ENCODE assay signal across 8 mouse cellular contexts in genomic region chr19:34878603-34879541, GRCm38 (mm10). TPM values are rescaled to one million over a fixed set of nuclear protein-coding genes. Genes with fewer than 3 reads are reported as not detected.
DNase-seq lines count a peak whose midpoint lies in the region; ATAC-seq and TF ChIP-seq lines count a peak whose summit lies in the region.

TSS of gene Pank1 (minus strand) at chr19:34879455.

- peak; percentile 51 for ATAC-seq in embryonic facial prominence, embryonic 14.5 days (ENCODE audit: low read depth)
- ATAC-seq in heart, embryonic 12.5 days (ENCODE audit: insufficient number of reproducible peaks, low FRiP score), result peak; percentile 60
- peak; percentile 58 for ATAC-seq in kidney, postnatal 0 days (replicated peaks; ENCODE audit: low FRiP score, low read depth)
- ATAC-seq in liver, embryonic 11.5 days (replicated peaks; ENCODE audit: low FRiP score), result peak; percentile 54
- ATAC-seq in stomach, embryonic 15.5 days (ENCODE audit: insufficient read depth, low FRiP score, low read depth), result peak; percentile 48

- DNase-seq in B cell, adult 2 months, result peak; percentile 62 to 65
- DNase-seq in adrenal gland, postnatal 4 days (ENCODE audit: low spot score in 2 of 2), result peak; percentile 43 to 54
- DNase-seq in embryonic facial prominence, embryonic 14.5 days (ENCODE audit: low spot score), result peak; percentile 82
- peak; percentile 79 for DNase-seq in kidney, postnatal 0 days (ENCODE audit: low spot score)
- peak; percentile 78 for DNase-seq in liver, embryonic 11.5 days (ENCODE audit: low spot score)
- DNase-seq in natural killer cell, adult 2 months (ENCODE audit: low spot score in 2 of 2), result peak; percentile 28 to 42

- peak within 1 kb of the TSS; percentile 96 for H3K27ac ChIP-seq in embryonic facial prominence, embryonic 14.5 days (replicated peaks; ENCODE audit: low read depth, low read length)
- peak within 1 kb of the TSS; percentile 99 for H3K27ac ChIP-seq in heart, embryonic 12.5 days (ENCODE audit: poor library complexity, severe bottlenecking)
- H3K27ac ChIP-seq in kidney, postnatal 0 days, result peak within 1 kb of the TSS; percentile 99
- H3K27ac ChIP-seq in liver, embryonic 11.5 days (ENCODE audit: low read depth, low read length), result peak within 1 kb of the TSS; percentile 93
- H3K27ac ChIP-seq in stomach, embryonic 15.5 days, result peak within 1 kb of the TSS; percentile 97

- peaks cover 4% of the 10 kb centered on the region; the same call in 1 of the 2 replicates for H3K4me1 ChIP-seq in embryonic facial prominence, embryonic 14.5 days (ENCODE audit: control insufficient read depth, insufficient read depth, low read length)
- H3K4me1 ChIP-seq in heart, embryonic 12.5 days (replicated peaks), result peaks cover 18% of the 10 kb centered on the region
- H3K4me1 ChIP-seq in kidney, postnatal 0 days (replicated peaks; ENCODE audit: insufficient read depth, low read length), result 0 out of 2 replicates have a peak, but pooled peaks cover 5% of the 10 kb centered on the region
- peaks cover 6% of the 10 kb centered on the region; the same call in 1 of the 2 replicates for H3K4me1 ChIP-seq in liver, embryonic 11.5 days (replicated peaks; ENCODE audit: control insufficient read depth, insufficient read depth, low read length)
- H3K4me1 ChIP-seq in stomach, embryonic 15.5 days, result peaks cover 5% of the 10 kb centered on the region; the same call in 1 of the 2 replicates

- H3K27me3 ChIP-seq in embryonic facial prominence, embryonic 14.5 days (replicated peaks; ENCODE audit: control insufficient read depth, insufficient read depth, low read length), result no peaks in the 10 kb centered on the region
- H3K27me3 ChIP-seq in heart, embryonic 12.5 days (replicated peaks), result no peaks in the 10 kb centered on the region
- H3K27me3 ChIP-seq in kidney, postnatal 0 days (ENCODE audit: insufficient read depth, low read length), result no peaks in the 10 kb centered on the region
- no peaks in the 10 kb centered on the region for H3K27me3 ChIP-seq in liver, embryonic 11.5 days (replicated peaks; ENCODE audit: control insufficient read depth, insufficient read depth, low read length)
- H3K27me3 ChIP-seq in stomach, embryonic 15.5 days (replicated peaks), result no peaks in the 10 kb centered on the region

- peak within 1 kb of the TSS; percentile 85 for H3K4me2 ChIP-seq in embryonic facial prominence, embryonic 14.5 days (ENCODE audit: low read depth, low read length)
- H3K4me2 ChIP-seq in heart, embryonic 12.5 days, result peak within 1 kb of the TSS; percentile 82
- H3K4me2 ChIP-seq in kidney, postnatal 0 days (ENCODE audit: low read length), result peak within 1 kb of the TSS; percentile 84
- peak within 1 kb of the TSS; percentile 91 for H3K4me2 ChIP-seq in liver, embryonic 11.5 days
- H3K4me2 ChIP-seq in stomach, embryonic 15.5 days, result peak within 1 kb of the TSS; percentile 83

- H3K36me3 ChIP-seq in embryonic facial prominence, embryonic 14.5 days (ENCODE audit: control insufficient read depth, insufficient read depth, low read length), result no peaks in the 10 kb centered on the region
- H3K36me3 ChIP-seq in heart, embryonic 12.5 days, result no peaks in the 10 kb centered on the region
- no peaks in the 10 kb centered on the region for H3K36me3 ChIP-seq in kidney, postnatal 0 days (ENCODE audit: insufficient read depth, low read length)
- H3K36me3 ChIP-seq in liver, embryonic 11.5 days (ENCODE audit: control insufficient read depth, insufficient read depth, low read length), result no peaks in the 10 kb centered on the region
- no peaks in the 10 kb centered on the region for H3K36me3 ChIP-seq in stomach, embryonic 15.5 days

- peak within 1 kb of the TSS; percentile 64 for H3K4me3 ChIP-seq in embryonic facial prominence, embryonic 14.5 days (ENCODE audit: low read depth, low read length)
- peak within 1 kb of the TSS; percentile 98 for H3K4me3 ChIP-seq in heart, embryonic 12.5 days
- peak within 1 kb of the TSS; percentile 98 for H3K4me3 ChIP-seq in kidney, postnatal 0 days (replicated peaks; ENCODE audit: low read depth, low read length)
- peak within 1 kb of the TSS; percentile 88 for H3K4me3 ChIP-seq in liver, embryonic 11.5 days (ENCODE audit: low read depth, low read length)
- H3K4me3 ChIP-seq in stomach, embryonic 15.5 days (replicated peaks), result peak within 1 kb of the TSS; percentile 90

- WGBS in embryonic facial prominence, embryonic 14.5 days, result under 1% methylated on average over 61 of the region's 96 CpGs
- WGBS in heart, embryonic 12.5 days, result under 1% methylated on average over 96 of the region's 96 CpGs
- WGBS in kidney, postnatal 0 days, result under 1% methylated on average over 95 of the region's 96 CpGs
- under 1% methylated on average over 78 of the region's 96 CpGs for WGBS in liver, embryonic 11.5 days
- WGBS in stomach, embryonic 15.5 days, result under 1% methylated on average over 95 of the region's 96 CpGs

- H3K9me3 ChIP-seq in embryonic facial prominence, embryonic 14.5 days (ENCODE audit: control insufficient read depth, low read length), result no peaks in the 10 kb centered on the region
- H3K9me3 ChIP-seq in heart, embryonic 12.5 days (replicated peaks), result no peaks in the 10 kb centered on the region
- H3K9me3 ChIP-seq in kidney, postnatal 0 days (replicated peaks; ENCODE audit: low read length), result no peaks in the 10 kb centered on the region
- no peaks in the 10 kb centered on the region for H3K9me3 ChIP-seq in liver, embryonic 11.5 days (ENCODE audit: control insufficient read depth, low read length)
- no peaks in the 10 kb centered on the region for H3K9me3 ChIP-seq in stomach, embryonic 15.5 days

- H3K9ac ChIP-seq in embryonic facial prominence, embryonic 14.5 days (ENCODE audit: low read depth, low read length), result peak within 1 kb of the TSS; percentile 93
- H3K9ac ChIP-seq in heart, embryonic 12.5 days, result peak within 1 kb of the TSS; percentile 99
- peak within 1 kb of the TSS; percentile 95 for H3K9ac ChIP-seq in kidney, postnatal 0 days (ENCODE audit: low read depth, low read length)
- peak within 1 kb of the TSS; percentile 87 for H3K9ac ChIP-seq in liver, embryonic 11.5 days (ENCODE audit: low read depth, low read length)
- H3K9ac ChIP-seq in stomach, embryonic 15.5 days, result peak within 1 kb of the TSS; percentile 95

- no peak for TF ChIP-seq CTCF in kidney, postnatal 0 days (IDR thresholded peaks at IDR 0.05; ENCODE audit: low read depth)

RNA-seq across cellular contexts. Expression of gene Pank1, which starts in this region (rescaled TPM):
- 10 to 100 TPM; 27.1 to 29.7 TPM for total RNA-seq in adrenal gland, postnatal 4 days (2021)
- 5.8 and 7.7 TPM in 2 replicates for polyA plus RNA-seq in embryonic facial prominence, embryonic 14.5 days (2014; fragmentation: Nextera tagmentation; extraction: Ambion mirVana)
- polyA plus RNA-seq in heart, embryonic 12.5 days (2016; fragmentation: Nextera tagmentation; extraction: Ambion mirVana), result 13.9 and 14.0 TPM in 2 replicates
- 11.8 and 13.2 TPM in 2 replicates for polyA plus RNA-seq in kidney, postnatal 0 days (2015; fragmentation: Nextera tagmentation; extraction: Ambion mirVana)
- polyA plus RNA-seq in liver, embryonic 11.5 days (2014; fragmentation: Nextera tagmentation; extraction: Ambion mirVana), result 7.8 and 8.7 TPM in 2 replicates
- polyA plus RNA-seq in stomach, embryonic 15.5 days (2015; fragmentation: Nextera tagmentation; extraction: Ambion mirVana), result 7.1 TPM in 2 replicates

Comparison
In these comparisons a context has a peak if more than half of its experiments do, and no peak if none do; other contexts are left out.
1. Peak in every context shown above with its lines: DNase-seq, ATAC-seq, H3K4me3 ChIP-seq and H3K27ac ChIP-seq.